Mouse (Mus musculus) E14TG2a.4 (cell line): ENCODE data around the gene Osbpl2.

ENCODE experiments used
- H3K27me3 ChIP-seq: 2 replicates; pipeline ENCODE4 v1.6.1; 2014; ENCODE audit warnings: low read length, control low read depth; ENCODE audit not compliant: insufficient read depth
- H3K36me3 ChIP-seq: 2 replicates; pipeline ENCODE4 v1.6.1; 2014; ENCODE audit warnings: low read length, control low read depth; ENCODE audit not compliant: insufficient read depth
- H3K4me1 ChIP-seq: replicated peaks from 2 replicates; pipeline ENCODE4 v1.6.1; 2014; ENCODE audit warnings: low read depth, low read length, control low read depth
- H3K4me3 ChIP-seq: replicated peaks from 2 replicates; pipeline ENCODE4 v1.5.1; 2014; ENCODE audit warnings: mild to moderate bottlenecking, low read length
- H3K9me3 ChIP-seq: 2 replicates; pipeline ENCODE4 v1.6.1; 2014; ENCODE audit warnings: low read length, control low read depth
- CTCF ChIP-seq: conservative IDR thresholded peaks from 2 replicates; pipeline ENCODE4 v1.5.1; 2014; ENCODE audit warnings: low read length
- NANOG ChIP-seq: IDR thresholded peaks from 2 replicates; pipeline ENCODE4 v1.6.1; 2014; ENCODE audit warnings: borderline replicate concordance, low read length, mixed read lengths
- POU5F1 ChIP-seq: IDR thresholded peaks from 2 replicates; pipeline ENCODE4 v1.6.1; 2014; ENCODE audit warnings: low read length, borderline replicate concordance

Osbpl2 gene

GRCm38 (mm10) chr2:180124192-180124591, 5.1 kb downstream of the Osbpl2 start:
- H3K27me3 ChIP-seq, result peaks cover 4% of the 10 kb centered on the region; the same call in 1 of the 2 replicates
- peaks cover 39% of the 10 kb centered on the region for H3K4me1 ChIP-seq
- no peaks in the 10 kb centered on the region for H3K36me3 ChIP-seq
- H3K4me3 ChIP-seq, result no peak overlapping the region
- H3K9me3 ChIP-seq, result no peaks in the 10 kb centered on the region
- TF ChIP-seq NANOG (no peak), POU5F1 (no peak), CTCF (peak; percentile 29; the same call in 1 of the 2 replicates)

GRCm38 (mm10) chr2:180126195-180126594, 7.1 kb downstream of the Osbpl2 start:
- Histone ChIP-seq H3K36me3 (no peaks in the 10 kb centered on the region), H3K9me3 (no peaks in the 10 kb centered on the region), H3K27me3 (no peaks in the 10 kb centered on the region), H3K4me3 (no peak overlapping the region), H3K4me1 (peaks cover 36% of the 10 kb centered on the region)
- TF ChIP-seq POU5F1, result no peak
- TF ChIP-seq CTCF, result no peak
- no peak for TF ChIP-seq NANOG

- Histone ChIP-seq H3K4me1 (peaks cover 36% of the 10 kb centered on the region), H3K9me3 (no peaks in the 10 kb centered on the region), H3K4me3 (no peak overlapping the region), H3K27me3 (no peaks in the 10 kb centered on the region), H3K36me3 (no peaks in the 10 kb centered on the region)
- TF ChIP-seq CTCF (no peak), NANOG (no peak), POU5F1 (no peak)
Measured at GRCm38 (mm10) chr2:180127675-180128074, 8.6 kb downstream of the Osbpl2 start.

- Histone ChIP-seq H3K9me3 (no peaks in the 10 kb centered on the region), H3K36me3 (peaks cover 13% of the 10 kb centered on the region), H3K4me1 (0 out of 2 replicates have a peak, but pooled peaks cover 3% of the 10 kb centered on the region), H3K27me3 (no peaks in the 10 kb centered on the region), H3K4me3 (no peak overlapping the region)
- TF ChIP-seq POU5F1 (no peak), CTCF (no peak), NANOG (no peak)
Measured at GRCm38 (mm10) chr2:180133231-180133630, 14.1 kb downstream of the Osbpl2 start.

GRCm38 (mm10) chr2:180133911-180134310, 14.8 kb downstream of the Osbpl2 start:
- H3K36me3 ChIP-seq, result peaks cover 20% of the 10 kb centered on the region
- TF ChIP-seq NANOG (no peak), POU5F1 (no peak), CTCF (no peak)
- 0 out of 2 replicates have a peak, but pooled peaks cover 3% of the 10 kb centered on the region for H3K4me1 ChIP-seq
- H3K27me3 ChIP-seq, result no peaks in the 10 kb centered on the region
- H3K9me3 ChIP-seq, result no peaks in the 10 kb centered on the region
- no peak overlapping the region for H3K4me3 ChIP-seq

- Histone ChIP-seq H3K9me3 (no peaks in the 10 kb centered on the region), H3K27me3 (no peaks in the 10 kb centered on the region), H3K36me3 (peaks cover 33% of the 10 kb centered on the region), H3K4me3 (no peak overlapping the region), H3K4me1 (0 out of 2 replicates have a peak, but pooled peaks cover 3% of the 10 kb centered on the region)
- TF ChIP-seq POU5F1 (no peak), NANOG (no peak), CTCF (no peak)
Measured at GRCm38 (mm10) chr2:180135414-180135813, 16.3 kb downstream of the Osbpl2 start.

- TF ChIP-seq NANOG (no peak), POU5F1 (no peak), CTCF (no peak)
- no peak overlapping the region for H3K4me3 ChIP-seq
- H3K4me1 ChIP-seq, result no peaks in the 10 kb centered on the region
- no peaks in the 10 kb centered on the region for H3K9me3 ChIP-seq
- no peaks in the 10 kb centered on the region for H3K27me3 ChIP-seq
- peaks cover 90% of the 10 kb centered on the region for H3K36me3 ChIP-seq
Measured at GRCm38 (mm10) chr2:180146091-180146490, 27.0 kb downstream of the Osbpl2 start.

- peaks cover 90% of the 10 kb centered on the region for H3K36me3 ChIP-seq
- no peaks in the 10 kb centered on the region for H3K27me3 ChIP-seq
- no peak overlapping the region for H3K4me3 ChIP-seq
- H3K9me3 ChIP-seq, result no peaks in the 10 kb centered on the region
- TF ChIP-seq CTCF (no peak), POU5F1 (no peak), NANOG (no peak)
- H3K4me1 ChIP-seq, result no peaks in the 10 kb centered on the region
Measured at GRCm38 (mm10) chr2:180147379-180147778, 28.3 kb downstream of the Osbpl2 start.

GRCm38 (mm10) chr2:180148551-180148950, 29.4 kb downstream of the Osbpl2 start:
- H3K4me3 ChIP-seq, result no peak overlapping the region
- H3K9me3 ChIP-seq, result no peaks in the 10 kb centered on the region
- H3K27me3 ChIP-seq, result no peaks in the 10 kb centered on the region
- TF ChIP-seq POU5F1, result no peak
- TF ChIP-seq NANOG, result no peak
- TF ChIP-seq CTCF, result no peak
- H3K4me1 ChIP-seq, result no peaks in the 10 kb centered on the region
- H3K36me3 ChIP-seq, result peaks cover 95% of the 10 kb centered on the region
